Mouse (Mus musculus) left cerebral cortex, adult 8-10 months (tissue): ENCODE measurements around the gene Taar8c. TPM values are rescaled to one million over a fixed set of nuclear protein-coding genes. Genes with fewer than 3 reads are reported as not detected.
"Not testable (repeated sequence)": the region's sequence is repeated elsewhere in the genome, so short reads cannot be mapped to it uniquely, and the experiment has no call there.

Source experiments
- DNase-seq, 2 experiments: peaks; one replicate each; pipeline ENCODE4 v3.0.0; 2022; ENCODE audit warnings: low spot score in 2 of 2
- total RNA-seq, 4 experiments: library from RNA; stranded (reverse); gene quantifications; 2 replicates each; pipeline ENCODE4 v1.2.4; 2022

The Taar8c gene
- total RNA-seq, 4 experiments from 2014 or later: not detected

GRCm38 (mm10) chr10:24074751-24075150 is 27.0 kb downstream of the Taar8c start:
- not testable (repeated sequence) for DNase-seq

DNA sequence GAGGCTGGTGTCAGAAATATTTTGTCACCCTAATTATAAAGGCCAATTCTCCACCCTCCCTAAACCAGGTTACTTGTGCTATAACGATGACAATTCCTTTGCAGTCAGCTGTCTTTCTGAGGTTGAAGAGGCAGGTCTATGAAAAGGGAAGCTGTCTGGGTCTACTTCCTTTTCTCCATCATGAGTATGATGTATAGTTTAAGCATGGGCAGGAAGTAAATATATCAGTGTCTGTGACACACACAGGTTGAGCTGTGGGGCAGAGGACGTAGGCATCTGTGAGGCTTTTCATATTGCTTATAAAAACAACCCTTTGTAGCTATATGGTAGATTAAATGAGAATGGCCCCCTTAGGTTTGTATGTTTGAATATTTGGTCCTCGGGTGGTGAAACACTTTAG is 42.7 kb downstream of the Taar8c start:
- no peak for DNase-seq

DNA sequence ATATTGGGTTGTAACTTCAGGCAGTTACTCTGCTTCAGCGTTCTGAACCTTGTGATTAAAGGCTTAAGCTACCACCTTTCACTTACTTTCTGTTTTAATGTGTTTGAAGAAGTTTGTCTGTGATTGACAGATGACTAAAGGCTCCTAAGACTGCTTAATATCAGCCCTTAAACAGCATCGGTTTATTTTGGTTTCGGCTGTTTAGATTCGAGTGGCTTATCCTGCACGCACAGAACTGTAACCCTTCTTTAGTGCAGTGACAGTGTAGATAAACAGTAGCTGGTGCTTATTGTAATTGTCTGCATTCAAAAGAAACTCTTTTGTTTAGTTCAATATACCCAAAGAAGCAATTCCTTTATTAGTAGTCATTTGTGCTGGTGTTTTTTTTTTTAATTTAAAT is 49.7 kb downstream of the Taar8c start:
- no peak for DNase-seq

Other genes with a start within 250 kb of the Taar8c start
- under 1 TPM in 2 of 4 experiments, not detected in 2; 0.15 to 0.34 TPM for gene Vnn1, start 207.2 kb downstream of the Taar8c start, total RNA-seq
- gene Taar1, start 181.6 kb downstream of the Taar8c start, total RNA-seq: not detected
- not detected for gene Taar2, start 163.3 kb downstream of the Taar8c start, total RNA-seq
- gene Taar3, start 152.4 kb downstream of the Taar8c start, total RNA-seq: not detected
- not detected for gene Taar4, start 141.4 kb downstream of the Taar8c start, total RNA-seq
- not detected for gene Taar5, start 131.2 kb downstream of the Taar8c start, total RNA-seq
- gene Taar6, start 116.3 kb downstream of the Taar8c start, total RNA-seq: not detected
- gene Taar7a, start 108.4 kb downstream of the Taar8c start, total RNA-seq: not detected
- gene Taar7b, start 102.0 kb downstream of the Taar8c start, total RNA-seq: not detected
- not detected for gene Taar7d, start 74.7 kb downstream of the Taar8c start, total RNA-seq
- not detected for gene Taar7e, start 64.3 kb downstream of the Taar8c start, total RNA-seq
- gene Taar7f, start 52.4 kb downstream of the Taar8c start, total RNA-seq: not detected
- not detected for gene Taar8a, start 25.4 kb downstream of the Taar8c start, total RNA-seq
- gene Taar8b, start 9.6 kb downstream of the Taar8c start, total RNA-seq: not detected
- not detected for gene Taar9, start 7.6 kb upstream of the Taar8c start, total RNA-seq
- gene Stx7, start 47.4 kb upstream of the Taar8c start, total RNA-seq: 100 to 1,000 TPM; 127 to 149 (median 139) TPM
- gene Moxd1, start 121.6 kb upstream of the Taar8c start, total RNA-seq: 10 to 100 TPM in 1 of 4 experiments, 1 to 10 TPM in 3; 5.8 to 10.4 (median 8.0) TPM